ENCODE assay signal across 27 mouse cellular contexts in genomic region chr7:30274383-30274782, GRCm38 (mm10). TPM values are rescaled to one million over a fixed set of nuclear protein-coding genes. Genes with fewer than 3 reads are reported as not detected.
DNase-seq lines count a peak whose midpoint lies in the region; ATAC-seq and TF ChIP-seq lines count a peak whose summit lies in the region.
"Had no signal": no experiment of that assay in that cellular context is flagged by ENCODE, and none has a peak within 500 bp of the region (broad histone marks: within the 10 kb centered on the region; RNA-seq: fewer than 3 reads in every experiment).

No protein-coding gene starts in this region.

- intact Hi-C loops in gastrocnemius, adult 2 months (cut with DNase I) = no loop called here

- 45% methylated on average over 6 of the region's 6 CpGs for WGBS in lung, embryonic 14.5 days

- no peak overlapping the region for H3K4me2 ChIP-seq in lung, embryonic 14.5 days
- H3K4me2 ChIP-seq: heart, embryonic 13.5 days had no signal

- ATAC-seq in lung, embryonic 14.5 days (ENCODE audit: insufficient read depth) = no peak
- ATAC-seq: forebrain, embryonic 14.5 days; hindbrain, embryonic 16.5 days had no signal

- TF ChIP-seq CTCF in gastrocnemius, adult 2 months (IDR thresholded peaks at IDR 0.05) = no peak
- no peak for TF ChIP-seq CTCF in lung, embryonic 14.5 days (IDR thresholded peaks at IDR 0.05; ENCODE audit: low read depth)
- TF ChIP-seq CTCF in testis, adult 2 months (IDR thresholded peaks at IDR 0.05; ENCODE audit: control insufficient read depth, insufficient read depth, insufficient replicate concordance, low read depth, low read length) = no peak

- H3K36me3 ChIP-seq in lung, embryonic 14.5 days (ENCODE audit: insufficient read depth) = peaks cover 17% of the 10 kb centered on the region; the same call in 1 of the 2 replicates
- H3K36me3 ChIP-seq in testis, adult 2 months (ENCODE audit: control insufficient read depth, insufficient read depth, low read length) = peaks cover 20% of the 10 kb centered on the region

- no peak overlapping the region for H3K4me3 ChIP-seq in gastrocnemius, adult 2 months
- no peak overlapping the region for H3K4me3 ChIP-seq in lung, embryonic 14.5 days (ENCODE audit: low read depth, low read length)
- no peak overlapping the region for H3K4me3 ChIP-seq in testis, adult 2 months (ENCODE audit: control insufficient read depth, low read depth, low read length)
- H3K4me3 ChIP-seq: forebrain, embryonic 10.5 days; heart, embryonic 13.5 days had no signal

- peak overlapping the region; percentile 38; the same call in 1 of the 2 replicates for H3K27ac ChIP-seq in gastrocnemius, adult 2 months
- no peak overlapping the region for H3K27ac ChIP-seq in lung, embryonic 14.5 days (ENCODE audit: low read depth)
- peak overlapping the region; percentile 14; the same call in 1 of the 2 replicates for H3K27ac ChIP-seq in testis, adult 2 months (ENCODE audit: control insufficient read depth, insufficient read depth, low read depth, low read length)
- H3K27ac ChIP-seq: forebrain, embryonic 10.5 days had no signal

- H3K9ac ChIP-seq in lung, embryonic 14.5 days = no peak overlapping the region
- H3K9ac ChIP-seq: heart, embryonic 13.5 days had no signal

- no peaks in the 10 kb centered on the region; the same call in 1 of the 2 replicates for H3K4me1 ChIP-seq in lung, embryonic 14.5 days (ENCODE audit: insufficient read depth)
- H3K4me1 ChIP-seq in testis, adult 2 months (ENCODE audit: control insufficient read depth, insufficient read depth, low read length) = peaks cover 12% of the 10 kb centered on the region

- DNase-seq in gastrocnemius, adult 2 months = no peak
- DNase-seq in gastrocnemius, adult 18-20 months (ENCODE audit: low spot score) = no peak
- DNase-seq in lung, embryonic 14.5 days = peak; percentile 23
- DNase-seq in lung, postnatal 25 days (ENCODE audit: low spot score) = no peak
- DNase-seq in testis, postnatal 10 days (ENCODE audit: low spot score) = no peak
- peak; percentile 72 for DNase-seq in testis, postnatal 14 days (ENCODE audit: low spot score)
- no peak for DNase-seq in thymus, adult 18-20 months
- DNase-seq: adrenal gland, postnatal 10 days; adrenal gland, postnatal 36 days; B cell, adult 2 months; cerebellum, adult 18-20 months; cerebellum, adult 9-10 months; cerebellum, postnatal 14 days; gastrocnemius, postnatal 14 days; heart, postnatal 14 days; heart, postnatal 4 days had no signal

- H3K27me3 ChIP-seq in lung, embryonic 14.5 days (ENCODE audit: insufficient read depth, low read length) = no peaks in the 10 kb centered on the region
- H3K27me3 ChIP-seq in testis, adult 2 months (ENCODE audit: control insufficient read depth, insufficient read depth, low read length) = no peaks in the 10 kb centered on the region
- H3K27me3 ChIP-seq: CH12.LX; heart, embryonic 13.5 days; Patski had no signal

- no peaks in the 10 kb centered on the region for H3K9me3 ChIP-seq in lung, embryonic 14.5 days (ENCODE audit: low read depth, low read length)
- H3K9me3 ChIP-seq: forebrain, embryonic 10.5 days; G1E; heart, embryonic 13.5 days had no signal

- no peak for TF ChIP-seq POLR2A in testis, adult 2 months (IDR thresholded peaks at IDR 0.05; ENCODE audit: control insufficient read depth, low read depth, low read length)

RNA-seq across cellular contexts. Expression of gene Thap8, which starts 5.5 kb away (rescaled TPM):
- total RNA-seq in gastrocnemius, adult 2 months (2021) = under 1 TPM in 1 of 2 experiments, not detected in 1; 0.26 TPM
- not detected for total RNA-seq in gastrocnemius, adult 18-20 months (2021)
- 0.26 and 0.30 TPM in 2 replicates for polyA plus RNA-seq in lung, embryonic 14.5 days (2014; fragmentation: Nextera tagmentation; extraction: Ambion mirVana)
- polyA plus RNA-seq in testis, adult 2 months (2012; rRNA removed) = 1.8 and 2.3 TPM in 2 replicates

RNA-seq across cellular contexts. Expression of gene Wdr62, which starts 5.8 kb away (rescaled TPM):
- 1 to 10 TPM; 1.7 to 3.0 TPM for total RNA-seq in gastrocnemius, adult 2 months (2021)
- total RNA-seq in gastrocnemius, adult 18-20 months (2021) = 1 to 10 TPM; 2.0 to 2.2 TPM
- 16.3 and 17.1 TPM in 2 replicates for polyA plus RNA-seq in lung, embryonic 14.5 days (2014; fragmentation: Nextera tagmentation; extraction: Ambion mirVana)
- 713 and 754 TPM in 2 replicates for polyA plus RNA-seq in testis, adult 2 months (2012; rRNA removed)

RNA-seq across cellular contexts. Expression of gene Clip3, which starts 17.1 kb away (rescaled TPM):
- total RNA-seq in gastrocnemius, adult 2 months (2021) = 1 to 10 TPM; 5.5 to 5.8 TPM
- total RNA-seq in gastrocnemius, adult 18-20 months (2021) = 1 to 10 TPM; 3.2 to 4.3 TPM
- 31.1 and 41.9 TPM in 2 replicates for polyA plus RNA-seq in lung, embryonic 14.5 days (2014; fragmentation: Nextera tagmentation; extraction: Ambion mirVana)
- polyA plus RNA-seq in testis, adult 2 months (2012; rRNA removed) = 4.8 and 6.6 TPM in 2 replicates
- total RNA-seq: CH12.LX had no signal
- polyA plus RNA-seq: G1E had no signal

RNA-seq across cellular contexts. Expression of gene Alkbh6, which starts 34.1 kb away (rescaled TPM):
- total RNA-seq in gastrocnemius, adult 2 months (2021) = 10 to 100 TPM; 21.0 to 22.9 TPM
- 10 to 100 TPM; 20.6 to 24.6 TPM for total RNA-seq in gastrocnemius, adult 18-20 months (2021)
- polyA plus RNA-seq in lung, embryonic 14.5 days (2014; fragmentation: Nextera tagmentation; extraction: Ambion mirVana) = 72.1 and 73.1 TPM in 2 replicates
- 36.5 and 38.0 TPM in 2 replicates for polyA plus RNA-seq in testis, adult 2 months (2012; rRNA removed)

RNA-seq across cellular contexts. Expression of gene Ovol3, which starts 38.9 kb away (rescaled TPM):
- total RNA-seq in gastrocnemius, adult 2 months (2021) = not detected
- total RNA-seq in gastrocnemius, adult 18-20 months (2021) = not detected
- 0.26 TPM in 1 of 2 replicates, not detected in the other for polyA plus RNA-seq in lung, embryonic 14.5 days (2014; fragmentation: Nextera tagmentation; extraction: Ambion mirVana)
- polyA plus RNA-seq in testis, adult 2 months (2012; rRNA removed) = 0.63 and 0.89 TPM in 2 replicates
- total RNA-seq: adrenal gland, adult 18-20 months; adrenal gland, postnatal 10 days; adrenal gland, postnatal 36 days; G1E; heart, postnatal 14 days; heart, postnatal 4 days had no signal
- polyA plus RNA-seq: embryonic facial prominence, embryonic 11.5 days; forebrain, embryonic 10.5 days; forebrain, embryonic 14.5 days; G1E; heart, embryonic 13.5 days; hindbrain, embryonic 11.5 days; hindbrain, embryonic 16.5 days; Patski had no signal

Comparison
In these comparisons a context has a peak if more than half of its experiments do, and no peak if none do; other contexts are left out.
1. DNase-seq: peak in lung, embryonic 14.5 days (single experiment) and testis, postnatal 14 days (single experiment); none in gastrocnemius, adult 2 months (single experiment), gastrocnemius, adult 18-20 months (single experiment), lung, postnatal 25 days (single experiment), testis, postnatal 10 days (single experiment) and thymus, adult 18-20 months (0 of 2).